Mouse (Mus musculus): ENCODE measurements around the gene Car2.

Car2 gene

GRCm38 (mm10) chr3:14886102-14887098, at the start of gene Car2:
TSS of gene Car2 (plus strand) at chr3:14886273.
- peak; percentile 89 for DNase-seq (ENCODE audit: low read depth)

DNA sequence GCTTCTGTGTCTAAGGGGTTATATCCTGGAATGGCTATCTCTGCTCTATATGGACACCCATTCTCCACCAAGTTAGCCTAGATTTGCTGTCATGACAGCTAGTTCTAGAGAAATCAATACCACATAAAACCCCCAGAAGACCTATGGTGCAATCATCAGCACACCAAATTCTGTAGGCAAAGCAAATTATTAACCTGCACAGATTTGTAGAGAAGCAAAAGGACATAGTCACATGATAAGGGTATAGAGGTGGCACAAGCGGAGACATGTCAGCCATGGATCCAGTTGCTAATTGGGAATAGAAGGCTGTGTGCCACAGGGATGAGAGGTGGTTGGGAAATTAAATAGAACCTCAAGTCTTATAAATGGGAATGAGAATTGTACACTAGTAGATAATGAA, 47.1 kb upstream of the Car2 start:
- DNase-seq (ENCODE audit: low read depth) = no peak

- DNase-seq (ENCODE audit: low read depth) = no peak
Observed at GRCm38 (mm10) chr3:14839466-14840118, 46.5 kb upstream of the Car2 start.

DNA sequence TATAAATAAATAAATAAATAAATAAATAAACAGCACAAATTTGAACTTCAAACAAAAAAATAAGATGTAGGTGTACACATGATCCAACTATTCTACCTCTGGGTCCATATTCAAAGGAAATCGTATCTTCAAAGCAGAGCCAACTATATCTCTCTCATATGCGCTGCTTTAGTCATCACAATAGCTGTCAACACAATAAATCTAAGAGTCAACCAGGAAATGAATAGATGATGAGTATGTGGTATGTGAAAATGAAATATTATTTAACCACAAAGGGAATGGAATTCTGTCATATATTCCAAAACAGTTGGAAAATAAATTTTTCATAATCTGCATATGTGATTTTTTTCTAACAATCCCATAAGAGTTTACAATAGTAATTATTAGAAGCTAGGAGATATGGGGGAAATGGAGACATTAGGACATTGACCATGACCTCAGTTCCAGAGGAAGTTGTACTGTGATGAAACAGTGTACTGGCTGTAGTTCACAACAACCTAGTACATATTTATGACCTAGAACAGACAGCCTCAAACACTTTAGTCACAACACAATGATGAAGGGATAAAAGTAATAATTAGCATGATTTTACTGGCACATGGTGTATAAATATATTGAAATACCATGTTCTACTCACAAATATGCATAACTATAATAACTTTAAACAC, 37.4 kb upstream of the Car2 start:
- DNase-seq (ENCODE audit: low read depth) = no peak

DNA sequence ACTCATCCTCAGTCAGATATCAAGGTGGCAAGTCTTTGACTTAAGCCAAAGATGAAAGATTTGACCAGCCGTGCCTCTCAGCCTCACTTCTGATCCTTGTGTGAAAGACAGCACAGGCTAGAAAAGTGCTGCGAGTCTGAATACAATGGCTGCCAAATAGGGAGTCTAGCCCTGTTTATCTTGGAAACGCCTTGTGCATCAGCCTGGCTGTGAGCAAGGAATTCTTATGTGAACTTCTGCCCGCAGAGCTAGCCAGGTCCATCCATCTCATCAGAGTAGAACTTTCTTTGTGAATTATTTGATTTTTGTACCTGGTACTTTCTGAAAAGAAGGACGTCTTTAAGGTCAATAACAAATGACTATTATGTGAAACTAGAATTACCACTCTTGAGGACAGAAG, 32.1 kb upstream of the Car2 start:
- DNase-seq (ENCODE audit: low read depth) = no peak

GRCm38 (mm10) chr3:14854446-14854845, 31.6 kb upstream of the Car2 start:
- no peak for DNase-seq (ENCODE audit: low read depth)

GRCm38 (mm10) chr3:14857874-14858273, 28.2 kb upstream of the Car2 start:
- DNase-seq (ENCODE audit: low read depth) = no peak

DNA sequence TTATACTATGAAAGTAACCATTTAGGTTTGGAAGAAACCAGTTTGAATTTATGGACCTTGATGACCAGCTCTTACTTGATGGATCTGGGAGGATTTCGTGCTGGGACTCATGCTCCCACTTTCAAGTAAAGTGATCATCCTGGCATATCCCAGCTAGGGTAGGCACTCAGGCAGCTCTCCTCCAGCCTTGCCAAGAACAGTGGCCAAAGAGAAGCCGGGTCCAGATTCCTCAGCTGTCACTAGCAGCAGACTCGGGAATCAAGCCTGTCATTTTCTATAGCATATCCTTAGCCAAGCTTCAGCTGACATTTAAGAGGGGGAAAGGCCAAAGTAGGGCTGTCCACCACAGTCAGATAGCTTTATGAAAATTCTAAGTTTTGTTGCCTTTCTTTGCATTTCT, 25.8 kb upstream of the Car2 start:
- DNase-seq (ENCODE audit: low read depth) = no peak

DNA sequence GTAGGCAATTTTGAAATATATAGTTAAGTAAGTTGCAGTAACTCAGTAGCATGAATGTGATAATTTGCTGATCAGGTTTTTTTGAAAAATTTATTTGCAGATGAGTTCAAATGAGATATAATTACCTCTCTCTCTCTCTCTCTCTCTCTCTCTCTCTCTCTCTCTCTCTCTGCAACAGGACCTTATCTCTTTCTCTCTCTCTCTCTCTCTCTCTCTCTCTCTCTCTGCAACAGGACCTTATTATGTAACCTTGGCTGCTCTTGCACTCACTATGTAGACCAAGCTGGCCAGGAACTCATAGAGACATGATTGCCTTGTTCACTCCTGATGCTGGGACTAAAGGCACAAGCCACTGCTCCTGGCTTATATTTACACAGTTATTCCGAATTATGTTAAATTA, 24.9 kb upstream of the Car2 start:
- no peak for DNase-seq (ENCODE audit: low read depth)

DNA sequence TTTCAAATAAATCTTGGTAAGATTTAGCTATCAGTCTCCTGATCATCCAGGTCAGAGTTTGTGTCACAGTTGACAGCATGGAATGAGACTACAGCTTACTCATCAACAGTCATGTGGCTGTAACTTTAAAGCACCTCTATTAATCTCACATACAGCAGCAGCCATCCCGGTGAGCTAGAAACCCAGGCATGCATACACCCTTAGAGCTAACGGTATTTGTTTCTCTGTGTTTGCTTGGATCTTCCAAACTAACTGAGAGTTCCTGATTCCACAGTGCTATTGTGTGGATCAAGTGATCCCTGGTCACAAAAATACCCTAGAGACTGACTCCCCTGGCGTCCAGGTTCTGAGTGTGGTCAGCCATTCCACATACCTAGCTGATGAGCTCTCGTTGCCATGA, 24.3 kb upstream of the Car2 start:
- no peak for DNase-seq (ENCODE audit: low read depth)

- DNase-seq (ENCODE audit: low read depth) = no peak
Observed at GRCm38 (mm10) chr3:14862654-14863021, 23.4 kb upstream of the Car2 start.

DNA sequence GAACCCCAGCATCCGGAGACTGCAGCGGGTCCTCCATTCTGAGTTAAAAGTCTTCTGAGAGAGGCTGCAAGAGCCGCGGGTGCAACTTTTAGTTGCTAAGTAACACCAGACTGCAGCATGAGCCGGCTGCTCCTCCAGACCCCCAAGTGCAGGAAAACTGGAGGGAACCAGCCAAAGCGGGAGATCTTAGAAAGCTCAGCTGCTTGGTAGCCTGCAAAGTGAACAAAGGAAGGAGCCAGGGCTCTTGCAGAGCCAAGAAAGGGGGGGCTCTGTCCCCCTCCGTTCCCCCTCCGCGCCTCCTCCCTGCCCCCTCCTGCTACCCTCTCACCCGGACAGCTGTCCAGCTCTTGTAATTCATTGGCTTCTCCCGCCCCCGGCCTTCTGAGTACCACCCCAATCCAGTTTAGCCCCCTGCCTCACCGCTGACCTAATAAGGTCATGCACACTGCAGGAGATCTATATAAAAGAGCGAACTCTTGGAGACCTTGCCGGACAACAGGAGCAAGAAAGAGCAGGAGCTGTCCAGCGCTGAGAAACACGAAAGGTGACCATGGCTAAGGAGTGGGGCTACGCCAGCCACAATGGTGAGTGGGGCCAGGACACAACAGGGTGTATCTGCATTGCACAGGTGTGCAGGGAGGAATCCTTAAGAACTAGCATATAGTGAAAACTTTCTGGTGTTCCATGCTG, 22.9 kb upstream of the Car2 start, which contains the start of gene Car3:
Gene Car3, plus strand, starts transcription at position 491 of the 690 bp plus-strand sequence.
- no peak for DNase-seq (ENCODE audit: low read depth)

DNA sequence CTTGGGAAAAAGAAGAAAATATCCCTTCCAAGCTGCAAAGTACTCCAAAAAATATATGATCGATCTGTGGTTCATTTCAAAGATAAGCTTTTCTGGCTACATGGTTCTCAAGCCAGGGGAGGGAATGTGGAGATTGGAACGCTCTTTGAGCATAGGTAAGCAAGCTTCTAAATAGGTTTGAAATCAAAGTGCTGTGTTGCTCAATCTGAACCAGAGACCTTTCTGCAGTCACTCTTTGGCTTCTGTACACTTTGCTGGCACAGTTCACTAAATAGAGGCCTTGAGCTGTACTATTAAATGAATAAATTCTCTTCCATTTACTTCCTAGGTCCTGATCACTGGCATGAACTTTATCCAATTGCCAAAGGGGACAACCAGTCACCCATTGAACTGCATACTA, 22.2 kb upstream of the Car2 start:
- no peak for DNase-seq (ENCODE audit: low read depth)

- DNase-seq (ENCODE audit: low read depth) = no peak
Observed at GRCm38 (mm10) chr3:14865941-14866340, 20.1 kb upstream of the Car2 start.

DNA sequence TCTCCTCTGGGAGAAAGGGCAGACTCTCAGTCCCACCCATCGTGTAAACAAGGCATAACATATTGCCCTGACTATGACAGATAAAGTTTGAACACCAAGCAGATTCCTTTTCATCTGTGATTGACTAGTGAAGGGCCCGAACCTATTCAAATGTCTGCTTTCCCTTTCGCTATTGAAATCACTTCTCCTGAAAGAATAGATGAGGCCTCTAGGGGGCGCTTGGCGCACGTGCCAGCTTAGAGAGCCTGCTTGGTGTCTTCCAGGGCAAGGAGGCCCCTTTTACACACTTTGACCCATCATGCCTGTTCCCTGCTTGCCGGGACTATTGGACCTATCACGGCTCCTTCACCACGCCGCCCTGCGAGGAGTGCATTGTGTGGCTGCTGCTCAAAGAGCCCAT, 16.3 kb upstream of the Car2 start:
- peak; percentile 93 for DNase-seq (ENCODE audit: low read depth)

DNA sequence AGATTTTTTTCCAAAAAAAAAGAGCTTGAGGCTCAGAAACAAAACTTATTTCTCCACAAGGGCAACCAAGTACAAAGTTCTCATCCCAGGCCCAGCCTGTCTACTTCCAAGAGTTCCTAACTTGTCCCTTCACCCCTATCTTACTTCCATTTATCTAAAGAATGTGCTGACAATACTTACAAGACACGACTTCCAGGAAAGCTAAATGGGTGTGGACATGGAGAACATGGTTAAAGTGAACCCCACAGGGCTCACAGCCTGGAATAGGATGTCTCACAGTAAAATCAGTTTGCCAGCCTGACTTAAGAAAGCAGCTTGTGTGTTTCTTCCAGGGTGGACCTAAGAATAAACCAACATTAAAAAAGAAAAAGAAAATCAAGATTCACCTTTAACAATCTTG, 15.5 kb upstream of the Car2 start:
- DNase-seq (ENCODE audit: low read depth) = peak; percentile 43

DNA sequence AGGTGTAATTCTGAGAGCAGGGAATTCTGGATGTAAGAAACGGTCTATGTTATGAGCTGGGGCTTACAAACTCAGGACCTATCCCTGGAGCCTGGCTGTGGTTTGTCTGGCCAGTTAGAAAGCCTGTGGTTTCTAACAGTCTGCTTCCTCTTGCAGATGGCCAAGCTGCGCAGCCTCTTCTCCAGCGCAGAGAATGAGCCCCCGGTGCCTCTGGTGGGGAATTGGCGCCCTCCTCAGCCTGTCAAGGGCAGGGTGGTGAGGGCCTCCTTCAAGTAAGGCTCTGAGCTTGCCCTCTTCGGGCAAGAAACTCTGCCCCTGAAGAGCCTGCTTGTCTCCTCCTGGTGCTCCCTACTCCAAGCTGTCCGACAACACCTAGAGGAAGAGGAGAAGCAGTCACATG, 14.7 kb upstream of the Car2 start:
- peak; percentile 95 for DNase-seq (ENCODE audit: low read depth)

DNA sequence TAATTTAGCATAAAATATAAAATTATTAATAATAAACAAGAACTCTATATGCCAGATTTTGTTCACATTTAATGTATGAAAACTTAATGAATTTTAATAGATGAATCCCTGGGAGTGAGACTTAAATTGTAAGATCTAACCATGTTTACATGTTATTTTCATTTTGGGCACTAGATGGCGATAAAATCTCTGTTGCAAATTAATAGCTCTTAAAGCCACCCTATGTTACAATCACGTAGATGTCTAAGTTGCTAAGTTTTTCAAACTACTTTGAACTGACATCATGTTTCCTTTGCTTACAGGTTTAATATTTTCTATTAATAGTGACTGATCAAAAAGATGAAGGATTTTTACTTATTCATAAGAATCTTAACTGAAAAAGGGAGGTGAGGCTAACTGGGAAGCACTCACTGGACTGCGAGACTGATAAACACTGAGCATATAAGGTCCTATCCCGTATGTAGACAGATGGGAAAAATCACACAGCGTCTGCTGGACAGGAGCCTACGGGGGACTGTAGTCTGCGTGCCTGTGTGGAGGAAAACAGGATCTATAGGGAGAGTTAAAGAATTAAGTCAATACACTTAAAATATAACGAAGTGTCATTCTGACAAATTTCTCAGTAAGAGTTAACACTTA, 11.6 kb upstream of the Car2 start:
- peak; percentile 87 for DNase-seq (ENCODE audit: low read depth)

DNA sequence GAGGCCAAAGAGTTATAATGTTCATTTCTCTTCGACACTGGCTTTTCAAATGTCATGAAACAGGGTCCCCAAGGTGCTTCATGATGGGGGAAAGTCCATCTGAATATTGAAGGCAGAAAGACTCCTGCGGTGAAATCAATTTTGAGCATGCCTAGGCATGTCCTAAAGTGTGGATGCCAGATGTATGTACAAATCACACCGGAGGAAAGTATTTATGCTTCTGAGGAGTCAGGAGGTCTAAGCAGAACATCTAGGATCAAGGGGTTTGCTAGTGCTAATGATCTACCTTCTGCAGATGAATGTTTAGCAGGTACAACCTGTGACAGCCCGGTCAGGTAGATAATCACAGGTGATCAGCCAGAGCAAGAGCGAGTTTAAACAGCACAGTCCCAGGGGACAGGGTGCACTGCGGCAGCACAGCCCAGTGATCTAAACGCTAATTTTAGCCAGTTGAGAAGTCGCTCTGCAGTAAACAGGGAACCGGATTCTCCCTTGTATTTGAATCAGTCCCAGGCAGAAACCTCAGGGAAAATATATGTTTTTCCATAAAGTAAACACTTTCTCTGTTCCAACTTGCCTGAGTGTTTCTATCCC, 9.7 kb upstream of the Car2 start:
- DNase-seq (ENCODE audit: low read depth) = no peak

GRCm38 (mm10) chr3:14877251-14877909, 8.7 kb upstream of the Car2 start:
- no peak for DNase-seq (ENCODE audit: low read depth)

GRCm38 (mm10) chr3:14878749-14879223, 7.3 kb upstream of the Car2 start:
- no peak for DNase-seq (ENCODE audit: low read depth)

All from 416B (cell line).